Mouse (Mus musculus) heart, embryonic 16.5 days (tissue): ENCODE data around the gene Gm8159. TPM values are rescaled to one million over a fixed set of nuclear protein-coding genes. Genes with fewer than 3 reads are reported as not detected.
A peak's percentile ranks its signal among the peaks of the same experiment; 100 is the strongest.
"Not testable (repeated sequence)": the region's sequence is repeated elsewhere in the genome, so short reads cannot be mapped to it uniquely, and the experiment has no call there.

ENCODE experiments used
- ATAC-seq: fragments of 200-750 bp; cut with Nextera tagmentation; replicated peaks from 2 replicates; pipeline ENCODE4 v1.8.0; 2017; ENCODE audit warnings: moderate number of reproducible peaks; ENCODE audit not compliant: insufficient read depth, low FRiP score; ENCODE audit errors: extremely low read depth
- H3K27ac ChIP-seq: fragments of 300-500 bp; sonication (generic); 2 replicates; pipeline ENCODE4 v1.5.1; 2014; ENCODE audit warnings: mild to moderate bottlenecking, low read length, control low read depth, moderate library complexity
- H3K27me3 ChIP-seq: fragments of 300-500 bp; sonication (generic); 2 replicates; pipeline ENCODE4 v1.6.1; 2014; ENCODE audit warnings: low read length, mixed read lengths; ENCODE audit not compliant: control insufficient read depth, insufficient read depth
- H3K36me3 ChIP-seq: fragments of 300-500 bp; sonication (generic); 2 replicates; pipeline ENCODE4 v1.6.1; 2014; ENCODE audit not compliant: control insufficient read depth, insufficient read depth
- H3K4me1 ChIP-seq: fragments of 300-500 bp; sonication (generic); 2 replicates; pipeline ENCODE4 v1.6.1; 2014; ENCODE audit warnings: low read length, mixed read lengths; ENCODE audit not compliant: control insufficient read depth, insufficient read depth
- H3K4me2 ChIP-seq: fragments of 300-500 bp; sonication (generic); 2 replicates; pipeline ENCODE4 v1.6.1; 2014; ENCODE audit warnings: low read depth, mild to moderate bottlenecking, control low read depth, low read length
- H3K4me3 ChIP-seq: fragments of 300-500 bp; sonication (generic); 2 replicates; pipeline ENCODE4 v1.5.1; 2014; ENCODE audit warnings: mild to moderate bottlenecking, control low read depth, low read length
- H3K9ac ChIP-seq: fragments of 300-500 bp; sonication (generic); 2 replicates; pipeline ENCODE4 v1.6.1; 2014; ENCODE audit warnings: low read length, control low read depth
- H3K9me3 ChIP-seq: fragments of 300-500 bp; sonication (generic); replicated peaks from 2 replicates; pipeline ENCODE4 v1.6.1; 2016; ENCODE audit warnings: low read length; ENCODE audit not compliant: control insufficient read depth
- WGBS: fragments of 180-500 bp; shearing (Covaris S2); extraction: QIAGEN DNeasy Blood & Tissue Kit; methylation state at CpG from one replicate; pipeline ENCODE4 v1.1.7; 2014; 5-methylcytosine and 5-hydroxymethylcytosine counted together
- polyA plus RNA-seq: library from polyadenylated mRNA; unstranded; fragments of >200 nt; fragmentation: Nextera tagmentation; extraction: Ambion mirVana; gene quantifications from 2 replicates; pipeline ENCODE4 v1.2.1, GENCODE M21; 2015

Gene Gm8159
- not detected in 2 replicates for polyA plus RNA-seq

GRCm38 (mm10) chr14:4632052-4632451 is at the start of gene Gm8159:
Gene Gm8159 (plus strand): TSS chr14:4632352.
- not testable (repeated sequence) for H3K9ac ChIP-seq, H3K4me2 ChIP-seq, H3K4me1 ChIP-seq, ATAC-seq, H3K4me3 ChIP-seq, H3K36me3 ChIP-seq, H3K27ac ChIP-seq, H3K27me3 ChIP-seq, H3K9me3 ChIP-seq
- no CpG with 5 or more reads among the region's 2 CpGs for WGBS

- not testable (repeated sequence) for H3K4me1 ChIP-seq, H3K9ac ChIP-seq, H3K27me3 ChIP-seq, H3K36me3 ChIP-seq, H3K9me3 ChIP-seq, H3K27ac ChIP-seq, ATAC-seq
- Histone ChIP-seq H3K4me3 (peak overlapping the region; percentile 26; the same call in 1 of the 2 replicates), H3K4me2 (peak overlapping the region; percentile 45; the same call in 1 of the 2 replicates)
- 3% methylated on average over 17 of the region's 18 CpGs for WGBS
Observed at GRCm38 (mm10) chr14:4649309-4649708, 17.2 kb downstream of the Gm8159 start.

GRCm38 (mm10) chr14:4650324-4650723 is 18.2 kb downstream of the Gm8159 start:
- WGBS: 0% methylated on average over 3 of the region's 9 CpGs
- H3K4me2 ChIP-seq: not testable (repeated sequence)

GRCm38 (mm10) chr14:4663892-4664291 is 31.7 kb downstream of the Gm8159 start, which contains the start of gene Gm3239:
Gene Gm3239 (plus strand): TSS chr14:4664192.
- not testable (repeated sequence) for H3K36me3 ChIP-seq, H3K4me1 ChIP-seq, H3K4me3 ChIP-seq, H3K9ac ChIP-seq, H3K27me3 ChIP-seq, ATAC-seq, H3K4me2 ChIP-seq, H3K27ac ChIP-seq, H3K9me3 ChIP-seq
- WGBS: no CpG with 5 or more reads among the region's 2 CpGs

More at GRCm38 (mm10) chr14:4650324-4650723, 18.2 kb downstream of the Gm8159 start:
- H3K9me3 ChIP-seq, H3K27me3 ChIP-seq, ATAC-seq, H3K4me3 ChIP-seq, H3K4me1 ChIP-seq, H3K36me3 ChIP-seq, H3K9ac ChIP-seq, H3K27ac ChIP-seq: not testable (repeated sequence)

Other genes starting within 250 kb of the Gm8159 start
- not detected in 2 replicates for gene Gm3159, start 234.8 kb upstream of the Gm8159 start, polyA plus RNA-seq
- gene Gm3164, start 216.9 kb upstream of the Gm8159 start, polyA plus RNA-seq: 0.27 and 0.37 TPM in 2 replicates
- gene Gm3173, start 201.4 kb upstream of the Gm8159 start, polyA plus RNA-seq: not detected in 2 replicates
- gene Gm3182, start 150.6 kb upstream of the Gm8159 start, polyA plus RNA-seq: 0.16 TPM in 1 of 2 replicates, not detected in the other
- not detected in 2 replicates for gene Gm3047, start 76.9 kb upstream of the Gm8159 start, polyA plus RNA-seq
- gene Gm3239, start 31.8 kb downstream of the Gm8159 start, polyA plus RNA-seq: 0.21 and 0.56 TPM in 2 replicates
- gene Gm7876, start 76.9 kb downstream of the Gm8159 start, polyA plus RNA-seq: not detected in 2 replicates
- gene Gm3252, start 94.4 kb downstream of the Gm8159 start, polyA plus RNA-seq: 0.38 and 0.46 TPM in 2 replicates
- gene Gm9602, start 144.0 kb downstream of the Gm8159 start, polyA plus RNA-seq: 0.11 TPM in 1 of 2 replicates, not detected in the other
- gene Gm3269, start 205.8 kb downstream of the Gm8159 start, polyA plus RNA-seq: not detected in 2 replicates
- gene Gm3264, start 223.2 kb downstream of the Gm8159 start, polyA plus RNA-seq: 0.97 and 2.6 TPM in 2 replicates